Mouse (Mus musculus) bone marrow macrophage, adult 2 months (primary cell): Measurements from ENCODE around the gene Ptk7.

Experiments used
- CTCF ChIP-seq: IDR thresholded peaks from 2 replicates; pipeline ENCODE4 v1.5.1; 2012; ENCODE audit warnings: low read depth, mild to moderate bottlenecking, low read length, moderate library complexity
- POLR2A ChIP-seq: IDR thresholded peaks from 2 replicates; pipeline ENCODE4 v1.6.1; 2012; ENCODE audit warnings: mild to moderate bottlenecking, low read depth, low read length, borderline replicate concordance

- no peak for TF ChIP-seq CTCF
- TF ChIP-seq POLR2A = no peak
Measured at GRCm38 (mm10) chr17:46551369-46551768, 77.9 kb downstream of the Ptk7 start.
